Mouse (Mus musculus): ENCODE results near the gene Ncaph2. TPM values are rescaled to one million over a fixed set of nuclear protein-coding genes. Genes with fewer than 3 reads are reported as not detected.
A peak's percentile ranks its signal among the peaks of the same experiment; 100 is the strongest.

Ncaph2 gene
- 182 TPM for polyA plus RNA-seq (2012; fragmentation: generic; extraction: Trizol)

DNA sequence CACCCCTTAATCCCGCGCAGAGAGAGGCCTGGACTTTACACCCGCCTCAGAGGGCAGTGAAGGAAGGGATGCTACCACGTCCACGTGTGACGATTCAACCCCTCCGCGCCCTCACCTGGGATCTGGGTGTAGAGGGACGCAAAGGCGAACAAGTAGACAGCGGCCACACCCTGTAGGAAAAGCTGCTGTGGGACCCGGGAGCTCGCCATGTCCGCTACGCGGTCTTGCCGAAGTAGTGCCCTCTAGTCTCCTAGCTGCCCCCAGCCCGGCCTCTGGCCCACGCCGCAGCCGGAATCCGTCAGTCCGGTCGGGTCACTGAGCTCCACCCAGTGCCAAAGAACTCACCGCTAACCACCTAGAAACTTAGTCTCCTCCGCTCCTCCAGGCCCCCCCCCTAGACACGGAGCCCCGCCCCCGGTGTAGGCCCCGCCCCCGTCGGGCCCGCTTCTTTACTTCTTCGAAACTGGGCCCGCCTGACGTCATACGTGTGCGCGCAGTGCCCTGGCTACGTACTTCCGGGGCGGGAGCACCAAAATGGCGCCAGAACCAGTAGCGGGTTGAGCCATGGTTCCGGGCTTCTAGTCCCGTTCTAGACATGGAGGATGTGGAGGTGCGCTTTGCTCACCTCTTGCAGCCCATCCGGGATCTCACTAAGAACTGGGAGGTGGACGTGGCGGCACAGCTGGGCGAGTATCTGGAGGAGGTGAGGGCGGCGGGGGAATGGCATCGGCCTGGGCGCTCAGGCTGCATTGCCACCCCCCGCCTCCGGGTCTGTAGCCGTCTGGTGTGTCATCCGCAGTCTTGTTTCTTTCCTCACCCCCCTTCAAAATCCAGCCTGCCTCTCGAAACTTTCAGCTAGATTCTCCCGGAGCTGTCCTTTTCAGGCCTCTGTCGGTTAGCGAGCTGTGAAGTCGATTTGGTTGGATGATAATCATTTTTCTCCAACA is at the start of gene Ncaph2, which contains the start of gene Lmf2:
TSS of gene Ncaph2 (plus strand) at position 479 of the 947 bp plus-strand sequence.
TSS of gene Lmf2 (minus strand) at position 419 of the 947 bp plus-strand sequence.
- TF ChIP-seq REST (IDR thresholded peaks at IDR 0.05; ENCODE audit: insufficient read depth, insufficient read length) (no peak), MYOD1 (IDR thresholded peaks at IDR 0.05; ENCODE audit: control insufficient read depth in 1 of 3, insufficient read length in 2 of 3, low read depth in 2 of 3) (no peak), MYOG (IDR thresholded peaks at IDR 0.05; ENCODE audit: control insufficient read depth in 1 of 3, insufficient read depth in 1 of 3, insufficient read length in 2 of 3, low read depth in 2 of 3) (peak in 1 of 3 experiments; percentile 7), SRF (IDR thresholded peaks at IDR 0.05; ENCODE audit: control insufficient read depth, insufficient read length, low read depth) (peak; percentile 84), POLR2AphosphoS2 (IDR thresholded peaks at IDR 0.05; ENCODE audit: insufficient read length, low read depth) (peak; percentile 78), USF1 (IDR thresholded peaks at IDR 0.05; ENCODE audit: low read depth) (no peak), TCF12 (IDR thresholded peaks at IDR 0.05; ENCODE audit: insufficient read depth, poor library complexity, severe bottlenecking) (no peak), TCF3 (IDR thresholded peaks at IDR 0.05; ENCODE audit: insufficient read length, low read depth) (no peak), CEBPB (IDR thresholded peaks at IDR 0.05; ENCODE audit: insufficient read depth, poor library complexity, severe bottlenecking) (no peak), POLR2A (IDR thresholded peaks at IDR 0.05; ENCODE audit: insufficient read length, low read depth) (peak; percentile 70), MAX (IDR thresholded peaks at IDR 0.05; ENCODE audit: low read depth) (no peak), E2F4 (IDR thresholded peaks at IDR 0.05; ENCODE audit: insufficient read depth) (peak; percentile 89)
- peaks cover 62% of the 10 kb centered on the region for H3K79me2 ChIP-seq (ENCODE audit: control insufficient read depth, insufficient read depth)
- peak within 1 kb of the TSS; percentile 86 for H3K4me2 ChIP-seq (ENCODE audit: low read depth)
- H3ac ChIP-seq (ENCODE audit: control insufficient read depth, insufficient read length), result peak within 1 kb of the TSS; percentile 67
- peak within 1 kb of the TSS; percentile 97 for H3K4me3 ChIP-seq
- H3K27me3 ChIP-seq (ENCODE audit: control insufficient read depth, insufficient read depth, insufficient read length), result no peaks in the 10 kb centered on the region
- H3K36me3 ChIP-seq (ENCODE audit: control insufficient read depth, insufficient read depth), result peaks cover 15% of the 10 kb centered on the region

DNA sequence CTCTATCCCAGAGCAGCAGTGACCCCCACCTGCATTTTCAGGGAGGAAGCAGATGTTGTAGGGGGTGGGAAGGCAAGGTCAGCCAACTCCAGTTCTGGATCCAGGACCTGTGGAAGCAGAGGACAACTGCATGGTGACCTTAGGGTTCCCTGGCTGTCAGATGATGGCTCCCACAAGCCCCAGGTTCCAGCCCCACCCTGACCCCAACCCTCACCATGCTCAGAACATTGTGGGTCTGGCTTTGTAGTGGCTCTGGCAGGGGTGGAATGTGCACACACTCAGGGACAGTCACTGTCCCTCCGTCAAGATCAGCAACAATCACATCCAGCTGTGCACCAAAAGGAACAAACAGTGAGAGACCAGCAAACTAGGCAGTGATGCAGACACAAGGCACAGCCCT is 49.6 kb upstream of the Ncaph2 start:
- TF ChIP-seq MYOG (IDR thresholded peaks at IDR 0.05; ENCODE audit: control insufficient read depth in 1 of 3, insufficient read depth in 1 of 3, insufficient read length in 2 of 3, low read depth in 2 of 3) (no peak), USF1 (IDR thresholded peaks at IDR 0.05; ENCODE audit: low read depth) (no peak), TCF3 (IDR thresholded peaks at IDR 0.05; ENCODE audit: insufficient read length, low read depth) (no peak)
- H3K4me2 ChIP-seq (ENCODE audit: low read depth), result no peak overlapping the region
- H3ac ChIP-seq (ENCODE audit: control insufficient read depth, insufficient read length), result no peak overlapping the region
- H3K4me3 ChIP-seq, result no peak overlapping the region
- peaks cover 65% of the 10 kb centered on the region for H3K79me2 ChIP-seq (ENCODE audit: control insufficient read depth, insufficient read depth)
- H3K36me3 ChIP-seq (ENCODE audit: control insufficient read depth, insufficient read depth), result peaks cover 50% of the 10 kb centered on the region
- no peaks in the 10 kb centered on the region for H3K27me3 ChIP-seq (ENCODE audit: control insufficient read depth, insufficient read depth, insufficient read length)

DNA sequence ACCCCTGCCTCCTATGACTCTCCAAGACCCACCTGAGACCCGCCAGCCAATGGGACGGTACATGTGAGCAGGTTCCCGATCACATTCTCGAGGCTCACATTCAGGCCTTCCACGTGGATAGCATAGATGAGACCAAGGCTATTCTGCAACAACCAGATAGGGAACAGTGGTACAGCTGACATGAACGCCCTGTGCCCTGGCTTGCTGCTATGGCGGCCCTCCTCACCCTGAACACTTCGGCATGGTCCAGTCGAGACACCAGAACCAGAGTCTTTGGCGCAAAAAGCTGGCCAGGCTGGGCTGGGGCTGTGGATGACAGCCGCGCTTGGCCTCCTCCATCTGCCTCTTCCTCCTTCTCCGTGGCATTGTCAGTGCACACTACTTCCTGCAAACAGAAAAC is 48.1 kb upstream of the Ncaph2 start:
- H3K4me3 ChIP-seq, result no peak overlapping the region
- H3K79me2 ChIP-seq (ENCODE audit: control insufficient read depth, insufficient read depth), result peaks cover 80% of the 10 kb centered on the region
- no peak overlapping the region for H3ac ChIP-seq (ENCODE audit: control insufficient read depth, insufficient read length)
- TF ChIP-seq POLR2A (IDR thresholded peaks at IDR 0.05; ENCODE audit: insufficient read length, low read depth) (no peak), MYOG (IDR thresholded peaks at IDR 0.05; ENCODE audit: control insufficient read depth in 1 of 3, insufficient read depth in 1 of 3, insufficient read length in 2 of 3, low read depth in 2 of 3) (peak in 1 of 3 experiments; percentile 2)
- no peaks in the 10 kb centered on the region for H3K27me3 ChIP-seq (ENCODE audit: control insufficient read depth, insufficient read depth, insufficient read length)
- H3K4me2 ChIP-seq (ENCODE audit: low read depth), result no peak overlapping the region
- H3K36me3 ChIP-seq (ENCODE audit: control insufficient read depth, insufficient read depth), result peaks cover 35% of the 10 kb centered on the region

DNA sequence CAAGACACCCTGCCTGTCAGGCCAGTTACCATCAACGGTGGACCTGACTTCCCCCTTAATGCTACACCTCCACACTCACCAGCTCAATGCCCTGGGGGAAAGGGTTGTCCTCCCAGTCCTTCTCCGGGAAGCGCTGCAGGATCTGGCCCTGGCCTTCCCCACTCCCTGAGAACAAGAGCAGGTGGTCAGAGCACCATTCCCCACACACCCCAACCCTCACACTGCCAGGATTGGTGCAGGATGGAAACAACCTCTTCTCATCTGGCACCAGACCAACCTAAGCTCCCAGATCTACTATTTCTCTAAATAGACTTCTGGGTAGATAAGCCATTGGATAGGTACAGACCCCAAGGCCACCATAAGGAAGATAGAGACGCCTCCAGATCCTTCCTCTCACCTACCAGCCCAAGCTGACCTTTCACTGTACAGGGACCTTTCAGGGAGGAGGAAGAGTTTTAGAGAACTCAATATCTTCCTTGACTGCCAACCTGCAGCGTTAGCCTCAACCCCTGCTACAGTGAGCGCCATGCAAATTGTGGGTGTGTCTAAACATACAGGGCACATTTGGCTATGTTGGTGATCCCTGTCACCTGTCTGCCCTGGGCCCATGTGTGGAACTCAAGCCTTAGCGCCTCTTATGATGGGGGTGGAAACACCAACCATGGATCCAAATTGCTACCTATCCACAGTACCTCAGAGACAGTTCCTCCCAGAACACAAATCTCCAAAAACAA is 46.9 kb upstream of the Ncaph2 start:
- Histone ChIP-seq H3K4me3 (no peak overlapping the region), H3ac (ENCODE audit: control insufficient read depth, insufficient read length) (no peak overlapping the region)
- TF ChIP-seq REST (IDR thresholded peaks at IDR 0.05; ENCODE audit: insufficient read depth, insufficient read length) (no peak), MYOD1 (IDR thresholded peaks at IDR 0.05; ENCODE audit: control insufficient read depth in 1 of 3, insufficient read length in 2 of 3, low read depth in 2 of 3) (peak in 1 of 3 experiments; percentile 40), MYOG (IDR thresholded peaks at IDR 0.05; ENCODE audit: control insufficient read depth in 1 of 3, insufficient read depth in 1 of 3, insufficient read length in 2 of 3, low read depth in 2 of 3) (peak in 1 of 3 experiments; percentile 1)

DNA sequence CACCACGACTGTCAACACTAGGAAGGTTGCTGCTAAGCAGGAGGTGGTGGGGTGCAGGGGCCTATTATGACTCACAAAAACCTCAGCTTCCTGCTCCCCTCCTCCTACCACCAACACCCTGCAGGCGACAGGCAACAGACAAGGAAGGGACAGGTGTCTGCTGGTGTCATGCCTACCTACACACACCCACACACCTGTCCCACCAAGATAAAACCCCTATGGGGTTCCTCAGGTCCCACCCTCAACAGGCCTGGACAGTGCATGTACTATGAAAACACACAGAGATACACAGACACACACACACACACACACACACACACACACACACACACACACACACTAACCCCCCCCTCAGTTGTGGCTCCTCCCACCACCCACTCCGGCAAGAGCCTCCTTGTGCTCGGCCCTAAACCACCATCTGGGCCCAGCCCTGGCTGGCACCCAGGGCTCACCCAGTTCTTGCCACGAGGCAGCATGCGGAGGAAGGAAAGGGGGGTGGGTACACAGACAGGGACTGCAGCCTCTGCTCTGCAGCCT is 45.5 kb upstream of the Ncaph2 start:
- peaks cover 15% of the 10 kb centered on the region for H3K36me3 ChIP-seq (ENCODE audit: control insufficient read depth, insufficient read depth)
- H3ac ChIP-seq (ENCODE audit: control insufficient read depth, insufficient read length), result no peak overlapping the region
- H3K4me2 ChIP-seq (ENCODE audit: low read depth), result peak overlapping the region; percentile 86
- H3K27me3 ChIP-seq (ENCODE audit: control insufficient read depth, insufficient read depth, insufficient read length), result no peaks in the 10 kb centered on the region
- TF ChIP-seq POLR2A (IDR thresholded peaks at IDR 0.05; ENCODE audit: insufficient read length, low read depth) (no peak), MYOD1 (IDR thresholded peaks at IDR 0.05; ENCODE audit: control insufficient read depth in 1 of 3, insufficient read length in 2 of 3, low read depth in 2 of 3) (peak; percentile 81 to 97 (median 97)), TCF3 (IDR thresholded peaks at IDR 0.05; ENCODE audit: insufficient read length, low read depth) (peak; percentile 51), SRF (IDR thresholded peaks at IDR 0.05; ENCODE audit: control insufficient read depth, insufficient read length, low read depth) (no peak), MYOG (IDR thresholded peaks at IDR 0.05; ENCODE audit: control insufficient read depth in 1 of 3, insufficient read depth in 1 of 3, insufficient read length in 2 of 3, low read depth in 2 of 3) (peak in 2 of 3 experiments; percentile 8 to 87), POLR2AphosphoS2 (IDR thresholded peaks at IDR 0.05; ENCODE audit: insufficient read length, low read depth) (peak; percentile 43), MAX (IDR thresholded peaks at IDR 0.05; ENCODE audit: low read depth) (peak; percentile 45), TCF12 (IDR thresholded peaks at IDR 0.05; ENCODE audit: insufficient read depth, poor library complexity, severe bottlenecking) (peak; percentile 33), E2F4 (IDR thresholded peaks at IDR 0.05; ENCODE audit: insufficient read depth) (no peak)
- H3K79me2 ChIP-seq (ENCODE audit: control insufficient read depth, insufficient read depth), result peaks cover 100% of the 10 kb centered on the region
- no peak overlapping the region for H3K4me3 ChIP-seq

More for the DNA sequence above, 46.9 kb upstream of the Ncaph2 start:
- Histone ChIP-seq H3K4me2 (ENCODE audit: low read depth) (no peak overlapping the region), H3K36me3 (ENCODE audit: control insufficient read depth, insufficient read depth) (peaks cover 27% of the 10 kb centered on the region), H3K27me3 (ENCODE audit: control insufficient read depth, insufficient read depth, insufficient read length) (no peaks in the 10 kb centered on the region), H3K79me2 (ENCODE audit: control insufficient read depth, insufficient read depth) (peaks cover 91% of the 10 kb centered on the region)
